Mouse (Mus musculus) gastrocnemius, adult 18-20 months (tissue): ENCODE measurements around the gene Plcb4. TPM values are rescaled to one million over a fixed set of nuclear protein-coding genes. Genes with fewer than 3 reads are reported as not detected.
"Not testable (repeated sequence)": the region's sequence is repeated elsewhere in the genome, so short reads cannot be mapped to it uniquely, and the experiment has no call there.

Source experiments
- DNase-seq: peaks from one replicate; pipeline ENCODE4 v3.0.0; 2021; ENCODE audit warnings: low spot score
- total RNA-seq, 2 experiments: library from RNA; stranded (reverse); gene quantifications; 2 replicates each; pipeline ENCODE4 v1.2.3; 2021

Plcb4 gene
- total RNA-seq, 2 experiments from 2014 or later = 14.2 to 18.7 TPM

DNA sequence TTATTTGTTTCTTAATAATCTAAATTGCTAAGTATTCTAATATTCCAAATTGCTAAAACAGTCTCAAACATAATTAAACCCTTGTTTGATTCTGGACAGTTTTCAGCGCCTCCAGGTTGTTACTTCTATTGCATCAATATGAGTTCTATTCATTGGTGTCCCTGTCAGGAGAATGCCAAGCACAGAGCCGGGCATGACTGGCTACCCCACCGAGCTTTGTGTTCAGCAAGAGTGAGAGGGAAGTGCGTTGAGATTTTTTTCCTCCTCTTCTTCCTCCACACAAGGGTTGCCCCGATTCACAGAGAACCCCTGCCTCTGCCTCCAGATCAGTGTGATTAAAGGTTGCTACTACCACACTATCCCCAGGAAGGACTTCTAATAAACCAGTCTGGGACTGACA is 53.5 kb downstream of the Plcb4 start:
- no peak for DNase-seq

DNA sequence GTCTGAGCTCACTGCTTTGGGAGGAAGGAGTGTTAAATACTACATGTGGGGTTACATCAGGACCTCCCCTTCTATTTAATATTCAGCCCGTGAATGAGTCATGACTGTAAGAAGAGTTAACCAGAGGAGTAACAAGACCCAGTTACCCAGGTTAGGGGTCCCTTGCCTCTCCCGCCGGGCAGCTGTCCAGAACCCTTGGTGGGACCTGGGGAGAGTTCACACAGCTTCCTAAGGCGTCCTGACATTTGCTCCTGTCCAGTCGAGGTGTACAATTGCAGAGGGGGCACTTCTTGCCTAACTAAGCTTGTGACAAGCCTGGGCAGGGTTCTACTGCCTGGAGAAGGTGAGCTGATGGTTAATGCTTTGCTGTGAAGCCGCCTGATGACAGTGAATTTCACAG is 54.1 kb downstream of the Plcb4 start:
- no peak for DNase-seq

- no peak for DNase-seq
Measured at GRCm38 (mm10) chr2:135716180-135716579, 57.4 kb downstream of the Plcb4 start.

DNA sequence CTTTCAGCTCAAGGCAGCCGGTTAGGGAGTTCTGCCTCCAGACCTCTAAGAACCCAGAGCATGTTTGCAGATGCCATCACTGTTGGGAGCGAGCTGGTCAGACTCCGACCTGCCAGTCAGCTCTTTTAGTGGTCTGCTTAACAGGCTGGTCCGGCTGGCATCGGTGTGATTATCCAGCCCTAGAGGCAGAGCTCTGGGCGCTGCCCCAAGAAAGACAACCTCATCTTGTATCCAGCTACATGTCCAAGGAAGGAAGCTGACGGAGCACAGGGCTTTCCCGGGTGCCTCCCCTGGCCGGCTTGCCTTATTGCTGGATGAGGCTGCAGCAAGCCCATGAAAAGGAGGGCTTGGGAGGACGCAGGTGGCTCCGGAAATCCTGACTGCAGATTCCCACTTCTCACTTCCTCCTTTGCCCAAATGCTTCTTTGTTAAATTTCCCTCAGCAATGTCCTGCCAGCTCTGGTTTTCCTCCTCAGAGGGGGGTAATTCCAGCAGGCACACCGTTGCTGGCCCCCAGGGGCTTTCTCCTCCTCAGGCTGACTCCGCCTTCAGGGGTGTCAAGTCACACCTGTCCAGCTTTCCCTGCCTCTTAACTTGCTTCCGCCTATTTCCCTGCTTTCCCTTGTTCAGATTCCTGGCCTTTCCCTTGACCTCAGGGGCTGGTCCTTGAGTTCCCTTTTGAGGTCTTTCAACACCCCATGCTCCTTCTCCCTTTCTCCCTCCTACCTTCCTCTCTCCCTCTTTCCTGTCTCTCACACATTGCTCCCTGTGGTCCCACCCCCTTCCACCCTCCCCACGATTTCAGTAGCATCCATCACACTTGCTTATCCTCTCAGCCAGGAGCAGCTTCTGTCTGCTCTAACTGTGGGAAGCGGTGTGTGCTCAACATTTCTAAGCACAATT is 58.7 kb downstream of the Plcb4 start:
- peak; percentile 58 for DNase-seq

DNA sequence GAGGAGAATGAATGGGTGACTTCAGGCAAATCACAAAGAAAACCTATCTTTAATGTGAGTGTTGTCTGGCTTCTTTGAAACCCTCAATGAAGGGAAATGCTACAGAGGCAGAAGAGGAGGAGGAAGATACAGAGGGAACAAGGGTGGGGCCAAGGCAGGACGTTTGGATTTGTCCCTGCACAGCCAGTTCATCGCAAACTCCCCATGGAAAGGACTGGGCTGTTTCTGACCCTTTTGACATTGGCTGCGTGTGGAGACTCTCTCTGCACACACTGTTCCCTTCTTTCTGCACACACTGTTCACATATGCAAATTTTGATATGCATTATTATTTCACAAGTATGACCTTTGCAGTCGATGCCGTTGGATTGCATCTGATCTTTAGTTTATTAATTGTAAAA is 63.3 kb downstream of the Plcb4 start:
- DNase-seq = no peak

- no peak for DNase-seq
Measured at GRCm38 (mm10) chr2:135723387-135723786, 64.6 kb downstream of the Plcb4 start.

DNA sequence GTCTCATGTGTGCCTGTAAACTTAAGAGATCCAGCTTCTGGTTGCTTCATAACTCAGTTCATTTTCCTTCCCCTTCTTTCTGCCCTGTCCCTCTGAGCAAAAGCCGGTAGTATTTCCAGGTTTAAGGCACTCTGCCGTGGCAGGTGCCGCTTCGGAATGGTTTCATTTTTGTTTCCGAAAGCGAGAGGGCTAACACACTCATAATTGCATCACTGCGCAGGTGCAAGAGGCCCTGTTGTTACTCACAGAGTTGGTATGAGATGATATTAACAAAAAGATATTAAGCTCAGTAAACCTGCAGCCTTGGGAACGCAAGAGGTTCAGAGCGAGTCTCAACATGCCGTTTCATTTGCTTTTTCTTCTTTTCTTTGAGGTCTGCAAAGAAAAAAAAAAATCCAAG is 65.7 kb downstream of the Plcb4 start:
- no peak for DNase-seq

DNA sequence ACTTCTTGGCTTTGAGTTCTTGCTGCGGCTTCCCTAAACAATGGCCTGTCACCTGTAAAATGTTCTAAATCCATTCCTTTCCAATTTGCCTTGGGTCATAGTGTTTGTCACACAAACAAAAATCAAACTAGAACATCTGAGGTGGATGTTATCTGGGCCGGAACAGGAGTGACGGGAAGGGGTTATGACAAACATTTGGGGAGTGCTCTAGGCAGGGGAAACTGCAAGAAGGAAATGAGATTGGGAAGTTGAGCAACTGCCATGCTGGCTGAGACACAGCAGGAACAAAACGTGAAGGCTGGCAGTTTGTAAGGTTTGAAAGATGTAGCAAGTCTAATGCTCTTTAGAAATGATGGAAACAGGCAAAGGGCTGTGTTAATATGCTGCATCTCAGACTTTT is 66.6 kb downstream of the Plcb4 start:
- DNase-seq = no peak

DNA sequence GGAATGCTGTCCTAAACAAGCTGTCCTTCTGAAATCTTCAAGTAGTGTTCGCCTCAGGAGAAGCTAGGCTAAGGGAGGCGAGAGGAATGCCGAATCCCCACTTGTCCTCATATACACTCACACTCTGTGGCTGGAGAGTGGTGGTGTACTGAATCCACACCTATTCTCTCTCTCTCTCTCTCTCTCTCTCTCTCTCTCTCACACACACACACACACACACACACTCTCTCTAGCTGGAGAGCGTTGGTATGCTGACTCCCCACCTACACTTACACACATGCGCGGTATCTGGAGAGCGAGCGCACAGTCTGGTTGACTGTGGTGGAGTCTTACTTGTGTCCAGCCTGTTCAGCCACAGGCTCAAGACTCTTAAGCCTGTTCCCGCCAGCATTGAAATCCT is 68.3 kb downstream of the Plcb4 start:
- no peak for DNase-seq

GRCm38 (mm10) chr2:135727925-135728324 is 69.1 kb downstream of the Plcb4 start:
- DNase-seq = no peak

DNA sequence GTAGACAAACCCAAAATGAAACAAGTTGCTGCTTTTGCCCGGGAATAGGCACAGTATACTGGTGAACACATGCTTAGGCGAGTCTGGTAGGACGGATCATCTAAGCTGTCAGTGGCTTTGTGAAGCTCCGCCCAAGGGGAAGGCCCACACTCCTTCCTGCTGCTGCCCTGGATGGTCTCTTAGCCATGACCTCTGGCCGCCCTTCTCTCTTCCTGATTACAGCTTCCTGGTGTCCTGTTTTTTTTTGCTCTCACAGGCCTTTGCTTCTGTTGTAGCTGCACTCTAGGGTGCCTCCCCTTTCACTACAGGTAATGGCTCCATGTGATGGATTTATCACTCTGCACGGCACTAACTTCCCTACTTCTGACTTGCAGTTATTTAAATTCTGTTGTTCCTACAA is 72.8 kb downstream of the Plcb4 start:
- no peak for DNase-seq

GRCm38 (mm10) chr2:135732651-135733050 is 73.8 kb downstream of the Plcb4 start:
- DNase-seq = no peak

- no peak for DNase-seq
Measured at GRCm38 (mm10) chr2:135733926-135734510, 75.2 kb downstream of the Plcb4 start.

GRCm38 (mm10) chr2:135737506-135737905 is 78.7 kb downstream of the Plcb4 start:
- peak; percentile 21 for DNase-seq

- not testable (repeated sequence) for DNase-seq
Measured at GRCm38 (mm10) chr2:135738022-135738780, 79.4 kb downstream of the Plcb4 start.

- no peak for DNase-seq
Measured at GRCm38 (mm10) chr2:135738950-135739349, 80.1 kb downstream of the Plcb4 start.

DNA sequence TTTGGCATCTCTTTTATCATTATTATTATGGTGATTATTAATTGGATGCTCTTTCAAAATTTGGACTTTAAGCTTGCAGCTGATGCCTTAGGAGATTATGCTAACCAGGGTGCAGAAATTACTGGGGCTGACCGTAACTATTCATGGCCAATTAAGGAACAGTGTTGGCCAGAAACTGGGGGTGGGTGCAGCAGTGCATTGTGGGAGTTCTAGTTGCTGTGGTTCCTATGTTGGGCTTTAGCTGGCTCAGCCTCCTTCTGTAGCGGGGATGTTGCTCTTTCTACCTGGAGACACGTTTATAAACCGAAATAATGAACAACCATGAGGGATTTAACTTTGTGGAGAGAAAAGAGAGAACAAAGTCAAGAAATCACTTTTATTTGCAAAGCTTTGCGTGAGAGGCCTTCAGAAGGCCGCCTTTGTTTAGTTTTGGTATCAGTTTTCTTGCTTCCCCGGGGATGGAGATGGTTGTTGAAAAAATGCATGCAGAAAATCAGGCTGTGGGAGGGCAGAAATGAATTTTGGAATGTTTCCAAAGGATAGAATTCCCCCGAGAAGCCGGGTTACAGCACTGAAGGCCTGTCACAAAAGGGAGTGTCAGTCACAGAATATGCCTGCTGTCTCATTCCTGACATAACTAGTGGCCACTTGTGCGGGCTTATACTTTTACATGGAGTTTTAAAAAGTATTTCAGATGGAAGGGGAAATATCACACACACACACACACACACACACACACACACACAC is 84.3 kb downstream of the Plcb4 start:
- DNase-seq = no peak

GRCm38 (mm10) chr2:135744711-135745110 is 85.9 kb downstream of the Plcb4 start:
- DNase-seq = no peak

- DNase-seq = no peak
Measured at GRCm38 (mm10) chr2:135745126-135745525, 86.3 kb downstream of the Plcb4 start.

DNA sequence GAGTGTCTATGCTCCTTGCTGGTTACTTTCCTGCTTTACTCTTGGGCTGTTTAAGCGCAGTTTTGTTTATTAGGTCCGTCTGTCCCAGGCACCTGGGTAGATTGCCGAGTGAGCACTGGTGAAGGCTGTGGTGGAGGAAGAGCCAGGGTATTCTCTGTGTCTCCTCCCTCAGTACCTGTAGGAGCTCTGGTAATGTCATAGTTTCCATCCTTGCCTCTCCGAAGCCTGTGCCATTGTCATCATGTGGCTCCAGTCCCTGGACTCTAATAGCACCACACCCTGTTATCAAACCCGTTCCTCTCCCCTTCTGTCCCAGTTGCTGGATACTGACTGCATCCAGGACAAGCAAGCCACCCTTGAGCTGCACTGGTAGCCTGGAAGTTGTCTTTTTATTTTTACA is 89.6 kb downstream of the Plcb4 start:
- DNase-seq = no peak

DNA sequence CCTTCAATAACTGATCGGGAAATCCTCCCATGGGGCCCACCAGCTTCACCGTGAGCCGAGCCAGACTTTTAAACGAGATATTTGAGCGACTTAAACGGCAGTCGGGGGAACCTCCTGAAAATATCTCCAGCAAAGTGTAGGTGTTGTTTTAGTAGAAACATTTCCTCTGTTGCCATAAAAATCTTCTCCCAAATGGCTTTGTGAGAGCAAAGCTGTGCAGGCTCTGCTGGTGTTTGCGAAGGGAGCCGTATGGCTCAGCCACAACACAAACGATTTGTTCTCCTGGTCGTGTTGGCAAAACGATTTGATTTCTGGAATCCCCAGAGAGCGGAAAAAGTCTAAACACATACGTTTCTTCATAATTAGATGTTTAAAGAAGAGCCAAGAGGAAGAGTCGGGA is 90.8 kb downstream of the Plcb4 start:
- DNase-seq = no peak

- DNase-seq = no peak
Measured at GRCm38 (mm10) chr2:135750748-135751147, 91.9 kb downstream of the Plcb4 start.
